Mouse (Mus musculus): ENCODE measurements around the gene Foxc1. TPM values are rescaled to one million over a fixed set of nuclear protein-coding genes. Genes with fewer than 3 reads are reported as not detected.

The Foxc1 gene
- polyA plus RNA-seq, 1 experiment from 2014 or later: 1.0 TPM

DNA sequence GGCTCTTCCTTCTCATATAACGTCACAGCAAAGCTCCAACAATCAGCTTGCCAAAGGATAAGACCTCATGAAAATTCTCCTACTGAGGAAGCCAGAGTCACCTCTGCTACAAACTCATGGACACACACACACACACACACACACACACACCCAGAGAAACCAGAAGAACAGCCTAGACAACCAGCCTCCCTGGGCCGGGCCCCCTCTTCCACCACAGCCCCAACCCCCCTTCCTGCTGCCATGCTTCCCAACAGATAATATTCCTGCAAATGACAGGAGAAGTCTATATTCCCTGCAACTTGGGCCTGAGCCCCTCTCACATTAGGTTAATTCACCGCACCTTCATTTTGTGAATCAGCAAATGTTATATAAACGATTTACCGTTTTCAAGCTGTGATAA is 13.3 kb upstream of the Foxc1 start:
- no peak overlapping the region for H3K4me3 ChIP-seq
- ATAC-seq (replicated peaks): 0 out of 2 replicates have a peak, but pooled peaks have one; percentile 27
- H3K9me3 ChIP-seq: no peaks in the 10 kb centered on the region
- H3K9ac ChIP-seq (replicated peaks): no peak overlapping the region
- H3K4me1 ChIP-seq: no peaks in the 10 kb centered on the region
- H3K27me3 ChIP-seq: peaks cover 7% of the 10 kb centered on the region
- H3K27ac ChIP-seq (replicated peaks): no peak overlapping the region
- H3K4me2 ChIP-seq (replicated peaks): no peak overlapping the region
- WGBS: 62% methylated on average over 5 of the region's 5 CpGs
- H3K36me3 ChIP-seq: no peaks in the 10 kb centered on the region

DNA sequence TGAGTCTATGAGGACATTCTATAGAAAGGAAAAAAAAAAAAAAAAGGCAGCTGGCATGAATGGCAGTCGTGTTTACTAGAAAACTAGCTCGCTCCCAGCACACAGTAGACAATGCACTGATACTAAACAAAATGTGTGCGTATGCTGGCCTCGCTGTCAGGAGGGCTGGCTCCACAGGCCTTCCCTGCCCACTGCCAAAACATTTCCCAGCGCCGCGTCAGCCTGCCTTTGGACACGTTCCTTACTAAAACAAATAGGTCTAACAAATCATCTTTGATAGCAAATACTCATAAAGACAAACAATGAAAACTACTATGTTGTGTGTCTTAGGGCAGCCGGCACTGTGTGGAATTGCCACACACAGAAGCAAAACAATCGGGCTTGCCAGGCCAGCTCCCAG is 9.1 kb upstream of the Foxc1 start:
- WGBS: 42% methylated on average over 10 of the region's 10 CpGs
- Histone ChIP-seq H3K4me1 (peaks cover 15% of the 10 kb centered on the region), H3K9me3 (no peaks in the 10 kb centered on the region), H3K4me2 (replicated peaks) (no peak overlapping the region), H3K27me3 (peaks cover 47% of the 10 kb centered on the region), H3K36me3 (no peaks in the 10 kb centered on the region), H3K27ac (replicated peaks) (no peak overlapping the region), H3K4me3 (no peak overlapping the region), H3K9ac (replicated peaks) (no peak overlapping the region)
- ATAC-seq (replicated peaks): no peak

DNA sequence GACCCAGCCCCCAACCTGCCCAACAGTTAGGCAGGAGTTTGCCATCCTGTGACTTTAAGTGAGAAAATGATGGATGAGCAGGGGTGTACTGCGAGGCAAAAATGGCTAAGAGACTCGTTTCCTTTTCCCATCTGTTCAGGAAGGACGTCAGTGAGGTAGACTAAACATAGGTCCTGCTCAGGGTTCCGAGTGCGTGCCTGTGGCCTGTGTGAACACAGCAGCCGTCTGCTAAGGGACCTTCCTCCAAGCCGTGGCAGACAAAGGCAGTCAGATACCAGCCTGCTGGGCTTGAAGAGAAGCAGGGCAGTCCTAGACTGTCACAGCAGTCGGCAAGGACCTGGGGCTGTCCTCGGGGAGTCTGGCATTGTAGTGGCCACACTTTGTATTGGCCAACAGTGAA is 8.4 kb upstream of the Foxc1 start:
- Histone ChIP-seq H3K9me3 (no peaks in the 10 kb centered on the region), H3K36me3 (no peaks in the 10 kb centered on the region), H3K4me3 (no peak overlapping the region), H3K4me2 (replicated peaks) (no peak overlapping the region), H3K27ac (replicated peaks) (no peak overlapping the region), H3K4me1 (peaks cover 15% of the 10 kb centered on the region), H3K9ac (replicated peaks) (no peak overlapping the region), H3K27me3 (peaks cover 51% of the 10 kb centered on the region)
- 33% methylated on average over 9 of the region's 9 CpGs for WGBS
- ATAC-seq (replicated peaks): no peak

DNA sequence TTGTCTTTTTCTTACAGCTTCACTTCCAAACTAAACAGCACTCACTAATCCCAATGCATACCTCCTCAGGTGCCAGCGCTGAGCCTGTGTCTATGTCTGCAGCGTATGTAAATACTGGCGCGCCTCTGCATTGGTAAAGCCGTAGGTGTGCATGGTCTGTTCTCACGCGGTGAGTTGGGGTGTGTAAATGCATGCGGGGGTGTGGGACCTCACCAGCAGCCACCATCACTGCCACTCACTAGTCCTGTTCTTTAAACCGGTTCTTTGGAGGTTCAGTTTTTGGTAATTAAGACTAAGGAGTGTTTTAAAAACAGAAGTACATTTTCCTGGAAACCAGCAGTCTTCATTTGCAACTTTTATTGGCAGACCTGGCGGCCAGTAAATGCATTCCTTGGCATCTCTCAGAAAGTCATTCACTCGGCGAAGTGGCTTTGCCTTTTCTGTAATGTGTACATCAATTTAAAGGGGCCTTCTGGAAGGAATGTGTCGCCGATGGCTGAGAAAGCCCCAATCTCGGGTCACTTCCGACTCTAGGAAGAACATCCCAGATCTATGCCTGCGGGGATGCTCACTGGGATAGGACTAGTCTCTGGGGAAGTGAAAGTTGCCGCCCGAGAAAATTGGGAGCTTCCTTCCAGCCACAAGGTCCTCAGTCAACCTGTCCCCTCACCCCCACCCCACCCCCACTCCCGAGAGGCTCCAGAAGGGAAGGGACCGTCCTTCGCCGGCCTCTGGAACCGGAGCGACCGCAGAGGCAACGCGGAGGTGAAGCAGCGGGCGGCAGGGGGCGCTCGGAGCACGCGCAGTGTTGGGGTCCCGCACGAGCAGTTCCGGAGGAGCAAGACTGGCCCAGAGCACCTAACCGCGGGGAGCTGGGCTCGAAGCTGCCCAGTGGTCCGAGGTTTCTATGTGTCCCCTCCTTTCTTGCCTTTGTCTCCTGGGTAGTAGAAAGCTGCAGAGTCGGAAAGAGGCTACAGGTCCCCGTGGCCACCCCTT is 5.6 kb upstream of the Foxc1 start:
- Histone ChIP-seq H3K27me3 (peaks cover 68% of the 10 kb centered on the region), H3K36me3 (no peaks in the 10 kb centered on the region), H3K9me3 (no peaks in the 10 kb centered on the region), H3K27ac (replicated peaks) (no peak overlapping the region), H3K9ac (replicated peaks) (peak overlapping the region; percentile 8; the same call in 1 of the 2 replicates), H3K4me2 (replicated peaks) (peak overlapping the region; percentile 55), H3K4me1 (peaks cover 20% of the 10 kb centered on the region), H3K4me3 (peak overlapping the region; percentile 30)
- peak; percentile 85 for ATAC-seq (replicated peaks)
- 1% methylated on average over 43 of the region's 43 CpGs for WGBS

DNA sequence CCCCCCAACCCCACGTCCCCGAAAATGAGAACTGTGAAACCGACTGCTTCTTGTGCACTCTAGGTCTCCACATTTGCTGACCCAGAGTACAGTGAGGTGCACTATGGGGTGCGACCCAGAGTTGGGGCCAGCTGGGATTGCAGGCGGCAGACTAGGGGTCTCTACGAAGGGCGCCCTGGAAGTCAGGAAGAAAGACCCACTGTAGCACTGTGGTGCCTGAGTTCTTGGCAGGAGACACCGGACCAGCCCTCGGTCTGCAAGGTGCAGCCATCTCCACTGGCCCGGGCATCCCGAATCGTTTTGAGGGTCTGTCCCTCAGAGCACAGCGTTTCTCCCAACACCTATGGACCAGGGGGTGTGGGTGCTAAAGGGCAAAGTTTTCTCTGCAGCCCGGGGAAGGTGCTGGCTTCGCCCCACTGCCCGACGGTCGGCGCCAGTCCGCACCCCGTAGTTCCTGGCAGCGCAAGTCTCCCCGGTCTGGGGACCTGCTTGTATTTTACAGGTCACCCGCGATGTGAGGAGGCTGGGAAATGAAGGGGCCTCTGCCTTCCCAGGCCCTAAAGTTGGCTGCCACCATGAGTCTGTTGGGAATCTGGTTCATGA is 4.6 kb upstream of the Foxc1 start:
- 1% methylated on average over 25 of the region's 25 CpGs for WGBS
- Histone ChIP-seq H3K4me1 (peaks cover 30% of the 10 kb centered on the region), H3K4me2 (replicated peaks) (peak overlapping the region; percentile 55), H3K4me3 (peak overlapping the region; percentile 30), H3K27ac (replicated peaks) (no peak overlapping the region), H3K36me3 (no peaks in the 10 kb centered on the region), H3K9ac (replicated peaks) (0 out of 2 replicates have a peak overlapping the region, but pooled peaks have one; percentile 8), H3K27me3 (peaks cover 75% of the 10 kb centered on the region), H3K9me3 (no peaks in the 10 kb centered on the region)
- peak; percentile 18 for ATAC-seq (replicated peaks)

DNA sequence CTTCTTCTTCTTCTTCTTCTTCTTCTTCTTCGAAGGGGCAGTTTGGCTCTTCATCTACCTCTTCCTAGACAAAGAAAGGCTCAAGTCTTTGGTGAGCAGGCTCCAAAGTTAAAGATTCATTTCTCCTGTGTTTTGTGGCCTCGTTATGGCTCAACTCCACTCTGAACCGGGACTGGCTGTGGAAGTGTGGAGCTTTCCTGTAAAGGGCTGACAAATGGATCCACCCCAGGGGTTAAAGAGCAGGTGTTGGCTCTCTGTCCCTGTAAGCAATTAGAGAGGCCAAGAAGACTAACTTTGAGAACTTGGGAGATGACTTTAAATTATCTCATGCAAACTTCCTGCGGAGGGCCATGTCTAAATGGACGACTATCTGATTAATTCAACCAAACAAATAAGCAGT is 4.0 kb upstream of the Foxc1 start:
- no peak overlapping the region for H3K9ac ChIP-seq (replicated peaks)
- WGBS: 5% methylated on average over 5 of the region's 5 CpGs
- H3K4me2 ChIP-seq (replicated peaks): no peak overlapping the region
- H3K36me3 ChIP-seq: no peaks in the 10 kb centered on the region
- no peak for ATAC-seq (replicated peaks)
- H3K4me1 ChIP-seq: peaks cover 36% of the 10 kb centered on the region
- H3K9me3 ChIP-seq: no peaks in the 10 kb centered on the region
- peaks cover 80% of the 10 kb centered on the region for H3K27me3 ChIP-seq
- H3K27ac ChIP-seq (replicated peaks): no peak overlapping the region
- H3K4me3 ChIP-seq: no peak overlapping the region

DNA sequence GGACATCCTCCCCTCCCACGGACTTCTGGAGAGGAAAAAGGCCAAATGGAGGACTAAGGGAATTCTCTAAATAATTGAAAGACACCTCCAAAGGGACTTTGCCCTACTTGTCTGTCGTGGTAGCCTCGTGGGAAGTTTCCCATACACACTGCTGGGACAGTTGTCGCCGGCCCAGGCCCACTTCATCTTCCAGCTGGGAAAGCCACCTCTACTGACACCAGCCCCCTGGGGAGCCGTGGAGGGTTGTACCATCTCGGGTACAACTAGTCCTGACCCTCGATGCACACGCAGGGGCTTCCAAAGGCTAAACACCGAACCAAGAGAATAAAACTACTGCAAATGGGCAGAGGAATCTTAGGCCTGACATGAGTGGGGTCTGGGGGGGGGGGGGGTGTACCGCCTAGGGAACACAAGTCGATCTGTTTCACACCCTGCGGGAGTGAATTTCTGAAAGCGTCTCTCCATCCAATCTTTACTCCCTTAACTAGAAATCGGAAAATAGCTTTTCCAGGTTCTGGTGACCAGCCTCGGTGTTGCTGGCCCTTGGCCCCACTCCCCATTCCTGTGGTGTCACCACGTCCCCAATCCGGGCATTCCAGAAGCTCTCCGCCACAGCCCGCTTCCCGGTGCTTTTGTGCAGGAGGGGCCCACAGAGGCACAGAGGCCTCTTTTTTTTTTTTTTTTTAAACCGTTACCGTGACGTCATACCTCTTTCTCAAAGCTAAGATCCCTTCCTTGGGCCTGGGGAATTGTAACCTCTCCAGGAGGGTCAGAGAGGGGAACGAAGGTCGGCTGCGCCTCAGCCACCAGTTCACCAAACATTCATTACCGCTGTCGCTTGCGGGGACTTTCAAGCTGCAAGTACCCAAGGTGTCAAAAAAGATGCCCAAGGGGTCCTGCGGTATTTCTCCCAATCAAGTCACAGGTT is 3.0 kb upstream of the Foxc1 start:
- H3K4me3 ChIP-seq: no peak overlapping the region
- no peak overlapping the region for H3K4me2 ChIP-seq (replicated peaks)
- no peaks in the 10 kb centered on the region for H3K36me3 ChIP-seq
- H3K9me3 ChIP-seq: no peaks in the 10 kb centered on the region
- no peak overlapping the region for H3K9ac ChIP-seq (replicated peaks)
- H3K4me1 ChIP-seq: peaks cover 46% of the 10 kb centered on the region
- WGBS: 1% methylated on average over 31 of the region's 31 CpGs
- peaks cover 84% of the 10 kb centered on the region for H3K27me3 ChIP-seq
- no peak for ATAC-seq (replicated peaks)
- no peak overlapping the region for H3K27ac ChIP-seq (replicated peaks)

DNA sequence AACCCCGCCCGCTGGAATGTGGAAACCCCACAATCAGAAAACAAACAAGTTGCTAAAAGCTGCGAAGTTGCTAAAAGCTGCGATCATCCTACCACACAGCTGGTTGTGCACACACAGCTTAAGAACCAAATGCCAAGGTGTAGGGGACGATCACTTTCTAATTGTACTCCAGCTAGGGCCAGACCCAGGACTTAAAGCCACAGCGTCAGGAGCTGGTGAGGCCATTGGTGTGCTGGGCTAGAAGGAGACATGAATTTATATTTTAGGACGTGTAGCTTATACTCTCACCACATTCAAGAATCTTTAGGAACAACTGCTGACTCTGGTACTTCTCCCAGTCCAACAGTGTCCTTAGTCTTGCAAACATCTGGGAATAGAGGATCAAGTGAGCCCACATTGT is 1.9 kb upstream of the Foxc1 start:
- Histone ChIP-seq H3K9ac (replicated peaks) (no peak overlapping the region), H3K4me2 (replicated peaks) (no peak overlapping the region), H3K27me3 (peaks cover 77% of the 10 kb centered on the region), H3K36me3 (no peaks in the 10 kb centered on the region), H3K27ac (replicated peaks) (no peak overlapping the region), H3K4me1 (peaks cover 49% of the 10 kb centered on the region), H3K4me3 (no peak overlapping the region), H3K9me3 (no peaks in the 10 kb centered on the region)
- WGBS: 2% methylated on average over 7 of the region's 7 CpGs
- no peak for ATAC-seq (replicated peaks)

DNA sequence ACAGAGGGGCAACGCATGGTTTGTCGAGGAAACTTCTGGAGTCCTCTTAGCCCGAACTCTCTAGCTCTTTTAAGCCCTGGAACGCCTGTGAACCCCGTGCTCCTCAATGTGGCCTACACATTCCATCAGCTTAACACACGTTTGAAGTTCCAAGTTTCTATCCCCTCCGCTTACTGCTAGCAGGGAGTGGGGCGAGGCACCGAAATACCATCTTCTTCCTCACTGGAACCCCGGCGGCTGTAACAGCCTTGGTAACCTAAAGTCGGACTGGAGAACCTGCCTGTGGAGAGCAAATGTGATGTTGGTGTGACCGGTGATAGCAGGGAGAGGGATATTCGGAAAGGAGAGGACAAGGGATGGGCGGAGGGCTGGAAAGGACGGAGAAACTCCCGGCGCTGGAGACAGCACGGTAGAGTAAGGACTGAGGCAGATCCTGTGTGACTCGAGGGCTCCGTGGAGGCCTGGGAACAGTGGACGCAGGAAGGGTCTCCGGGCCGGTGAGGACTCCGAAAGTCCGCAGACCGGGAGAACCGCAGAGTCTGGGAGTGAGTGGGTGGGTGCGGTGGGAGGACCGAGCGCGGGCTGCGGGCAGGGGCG is 504 bp upstream of the Foxc1 start:
- Histone ChIP-seq H3K4me3 (peak overlapping the region; percentile 42), H3K36me3 (no peaks in the 10 kb centered on the region), H3K27me3 (peaks cover 75% of the 10 kb centered on the region), H3K27ac (replicated peaks) (no peak overlapping the region), H3K9ac (replicated peaks) (no peak overlapping the region), H3K4me2 (replicated peaks) (peak overlapping the region; percentile 77), H3K9me3 (no peaks in the 10 kb centered on the region), H3K4me1 (peaks cover 48% of the 10 kb centered on the region)
- under 1% methylated on average over 34 of the region's 34 CpGs for WGBS
- peak; percentile 39; the same call in 1 of the 2 replicates for ATAC-seq (replicated peaks)

DNA sequence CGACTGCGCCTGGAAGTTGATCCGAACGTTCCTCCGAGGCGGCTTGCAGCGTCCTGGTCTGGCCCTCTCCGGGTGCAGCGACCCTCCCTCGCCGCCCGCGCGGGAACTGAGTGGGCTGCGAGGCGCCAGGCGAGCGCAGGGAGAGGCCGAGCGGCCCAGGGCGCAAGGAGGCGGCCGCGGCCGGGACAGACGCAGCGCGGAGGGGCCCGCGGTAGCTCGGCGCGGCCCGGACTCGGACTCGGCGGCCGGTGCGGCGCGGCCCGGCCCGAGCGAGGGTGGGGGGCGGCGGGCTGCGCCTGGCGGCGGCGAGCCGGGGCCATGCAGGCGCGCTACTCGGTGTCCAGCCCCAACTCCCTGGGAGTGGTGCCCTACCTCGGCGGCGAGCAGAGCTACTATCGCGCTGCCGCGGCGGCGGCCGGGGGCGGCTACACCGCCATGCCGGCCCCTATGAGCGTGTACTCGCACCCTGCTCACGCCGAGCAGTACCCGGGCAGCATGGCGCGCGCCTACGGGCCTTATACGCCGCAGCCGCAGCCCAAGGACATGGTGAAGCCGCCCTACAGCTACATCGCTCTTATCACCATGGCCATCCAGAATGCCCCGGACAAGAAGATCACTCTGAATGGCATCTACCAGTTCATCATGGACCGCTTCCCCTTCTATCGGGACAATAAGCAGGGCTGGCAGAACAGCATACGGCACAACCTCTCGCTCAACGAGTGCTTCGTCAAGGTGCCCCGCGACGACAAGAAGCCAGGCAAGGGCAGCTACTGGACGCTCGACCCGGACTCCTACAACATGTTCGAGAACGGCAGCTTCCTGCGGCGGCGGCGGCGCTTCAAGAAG is 680 bp downstream of the Foxc1 start:
- peak overlapping the region; percentile 32 for H3K9ac ChIP-seq (replicated peaks)
- H3K4me3 ChIP-seq: peak overlapping the region; percentile 42
- peak; percentile 24 for ATAC-seq (replicated peaks)
- peaks cover 73% of the 10 kb centered on the region for H3K27me3 ChIP-seq
- WGBS: under 1% methylated on average over 98 of the region's 101 CpGs
- H3K9me3 ChIP-seq: no peaks in the 10 kb centered on the region
- H3K4me2 ChIP-seq (replicated peaks): peak overlapping the region; percentile 77
- no peaks in the 10 kb centered on the region for H3K36me3 ChIP-seq
- peak overlapping the region; percentile 57; the same call in 1 of the 2 replicates for H3K27ac ChIP-seq (replicated peaks)
- H3K4me1 ChIP-seq: peaks cover 44% of the 10 kb centered on the region

DNA sequence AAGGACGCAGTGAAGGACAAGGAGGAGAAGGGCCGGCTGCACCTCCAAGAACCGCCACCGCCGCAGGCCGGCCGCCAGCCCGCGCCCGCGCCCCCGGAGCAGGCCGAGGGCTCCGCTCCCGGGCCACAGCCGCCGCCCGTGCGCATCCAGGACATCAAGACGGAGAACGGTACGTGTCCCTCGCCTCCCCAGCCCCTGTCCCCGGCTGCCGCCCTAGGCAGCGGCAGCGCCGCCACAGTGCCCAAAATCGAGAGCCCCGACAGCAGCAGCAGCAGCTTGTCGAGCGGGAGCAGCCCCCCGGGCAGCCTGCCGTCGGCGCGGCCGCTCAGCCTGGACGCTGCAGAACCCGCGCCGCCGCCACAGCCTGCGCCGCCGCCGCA is 1.3 kb downstream of the Foxc1 start:
- Histone ChIP-seq H3K4me1 (peaks cover 44% of the 10 kb centered on the region), H3K4me2 (replicated peaks) (peak overlapping the region; percentile 77), H3K9ac (replicated peaks) (no peak overlapping the region), H3K4me3 (peak overlapping the region; percentile 42), H3K27ac (replicated peaks) (0 out of 2 replicates have a peak overlapping the region, but pooled peaks have one; percentile 3), H3K27me3 (peaks cover 73% of the 10 kb centered on the region), H3K9me3 (no peaks in the 10 kb centered on the region), H3K36me3 (no peaks in the 10 kb centered on the region)
- WGBS: under 1% methylated on average over 45 of the region's 47 CpGs
- no peak for ATAC-seq (replicated peaks)

All from forebrain, embryonic 15.5 days (tissue).